In genomic region chr5:42656460-42656859, GRCm38 (mm10) we compare ENCODE assay signal across 17 mouse cellular contexts.
DNase-seq lines count a peak whose midpoint lies in the region; ATAC-seq and TF ChIP-seq lines count a peak whose summit lies in the region.
"Had no signal": no experiment of that assay in that cellular context is flagged by ENCODE, and none has a peak within 500 bp of the region (broad histone marks: within the 10 kb centered on the region; RNA-seq: fewer than 3 reads in every experiment).

No protein-coding gene starts in this region.

- no peak overlapping the region for H3K27ac ChIP-seq in midbrain, postnatal 0 days (ENCODE audit: low read depth, low read length)
- no peak overlapping the region for H3K27ac ChIP-seq in midbrain, embryonic 10.5 days (replicated peaks)
- no peak overlapping the region for H3K27ac ChIP-seq in hindbrain, embryonic 16.5 days (ENCODE audit: low read depth, low read length)
- H3K27ac ChIP-seq: embryonic facial prominence, embryonic 15.5 days; forebrain, embryonic 10.5 days; liver, embryonic 12.5 days; lung, embryonic 15.5 days; macrophage; midbrain, embryonic 15.5 days had no signal

- H3K27me3 ChIP-seq in midbrain, postnatal 0 days (ENCODE audit: insufficient read depth, low read length), result no peaks in the 10 kb centered on the region
- no peaks in the 10 kb centered on the region for H3K27me3 ChIP-seq in midbrain, embryonic 10.5 days (ENCODE audit: low read depth, poor library complexity, severe bottlenecking)
- no peaks in the 10 kb centered on the region for H3K27me3 ChIP-seq in hindbrain, embryonic 16.5 days (replicated peaks; ENCODE audit: control insufficient read depth, insufficient read depth, low read length)
- H3K27me3 ChIP-seq: embryonic facial prominence, embryonic 15.5 days; liver, embryonic 12.5 days; lung, embryonic 15.5 days; midbrain, embryonic 15.5 days had no signal

- no peaks in the 10 kb centered on the region for H3K9me3 ChIP-seq in midbrain, postnatal 0 days (ENCODE audit: low read length)
- H3K9me3 ChIP-seq in midbrain, embryonic 10.5 days (replicated peaks), result no peaks in the 10 kb centered on the region
- no peaks in the 10 kb centered on the region for H3K9me3 ChIP-seq in hindbrain, embryonic 16.5 days (ENCODE audit: control insufficient read depth, low read length)
- H3K9me3 ChIP-seq: embryonic facial prominence, embryonic 15.5 days; forebrain, embryonic 10.5 days; liver, embryonic 12.5 days; lung, embryonic 15.5 days; midbrain, embryonic 15.5 days had no signal

- TF ChIP-seq CTCF in midbrain, postnatal 0 days (IDR thresholded peaks at IDR 0.05), result no peak

- DNase-seq in embryo, embryonic 10 days (ENCODE audit: low spot score), result peak; percentile 5
- no peak for DNase-seq in embryo, embryonic 11 days
- peak; percentile 54 for DNase-seq in midbrain, postnatal 0 days (ENCODE audit: low spot score)
- no peak for DNase-seq in midbrain, embryonic 10.5 days (ENCODE audit: low spot score)
- DNase-seq in layer of hippocampus, adult 9-11 months, result no peak
- no peak for DNase-seq in heart, postnatal 4 days
- DNase-seq: gastrocnemius, postnatal 10 days; kidney, adult 2 months; kidney, postnatal 25 days; right cerebral cortex, postnatal 14 days had no signal

- no peak for ATAC-seq in midbrain, postnatal 0 days (ENCODE audit: low FRiP score)
- peak; percentile 76 for ATAC-seq in hindbrain, embryonic 16.5 days
- ATAC-seq: liver, embryonic 12.5 days; midbrain, embryonic 15.5 days had no signal

- no peak overlapping the region for H3K4me3 ChIP-seq in midbrain, postnatal 0 days (ENCODE audit: low read depth, low read length)
- no peak overlapping the region for H3K4me3 ChIP-seq in midbrain, embryonic 10.5 days
- no peak overlapping the region for H3K4me3 ChIP-seq in hindbrain, embryonic 16.5 days (ENCODE audit: low read length)
- H3K4me3 ChIP-seq: embryonic facial prominence, embryonic 15.5 days; forebrain, embryonic 10.5 days; liver, embryonic 12.5 days; lung, embryonic 15.5 days; midbrain, embryonic 15.5 days had no signal

- H3K36me3 ChIP-seq in midbrain, postnatal 0 days (ENCODE audit: insufficient read depth, low read length), result no peaks in the 10 kb centered on the region
- no peaks in the 10 kb centered on the region for H3K36me3 ChIP-seq in midbrain, embryonic 10.5 days
- no peaks in the 10 kb centered on the region for H3K36me3 ChIP-seq in hindbrain, embryonic 16.5 days (ENCODE audit: control insufficient read depth, insufficient read depth, low read length)
- H3K36me3 ChIP-seq: embryonic facial prominence, embryonic 15.5 days; forebrain, embryonic 10.5 days; liver, embryonic 12.5 days; lung, embryonic 15.5 days; midbrain, embryonic 15.5 days had no signal

- H3K9ac ChIP-seq in midbrain, postnatal 0 days (replicated peaks; ENCODE audit: low read length, poor library complexity, severe bottlenecking), result no peak overlapping the region
- H3K9ac ChIP-seq in hindbrain, embryonic 16.5 days (ENCODE audit: low read depth, low read length), result no peak overlapping the region
- H3K9ac ChIP-seq: embryonic facial prominence, embryonic 15.5 days; liver, embryonic 12.5 days; lung, embryonic 15.5 days; midbrain, embryonic 15.5 days had no signal

- no peaks in the 10 kb centered on the region for H3K4me1 ChIP-seq in midbrain, postnatal 0 days (ENCODE audit: insufficient read depth, low read length)
- H3K4me1 ChIP-seq in midbrain, embryonic 10.5 days, result peaks cover 4% of the 10 kb centered on the region
- no peaks in the 10 kb centered on the region for H3K4me1 ChIP-seq in hindbrain, embryonic 16.5 days (ENCODE audit: control insufficient read depth, insufficient read depth, low read depth, low read length)
- H3K4me1 ChIP-seq: embryonic facial prominence, embryonic 15.5 days; forebrain, embryonic 10.5 days; liver, embryonic 12.5 days; lung, embryonic 15.5 days; midbrain, embryonic 15.5 days had no signal

- no peak overlapping the region for H3K4me2 ChIP-seq in midbrain, postnatal 0 days (ENCODE audit: low read depth, low read length, poor library complexity, severe bottlenecking)
- H3K4me2 ChIP-seq in hindbrain, embryonic 16.5 days (ENCODE audit: low read length), result no peak overlapping the region
- H3K4me2 ChIP-seq: embryonic facial prominence, embryonic 15.5 days; liver, embryonic 12.5 days; lung, embryonic 15.5 days; midbrain, embryonic 15.5 days had no signal

- 61% methylated on average over 3 of the region's 3 CpGs for WGBS in midbrain, postnatal 0 days
- WGBS in midbrain, embryonic 10.5 days, result 74% methylated on average over 3 of the region's 3 CpGs
- WGBS in hindbrain, embryonic 16.5 days, result 52% methylated on average over 3 of the region's 3 CpGs

Comparison
In these comparisons a context has a peak if more than half of its experiments do, and no peak if none do; other contexts are left out.
1. DNase-seq: peak in embryo, embryonic 10 days (single experiment) and midbrain, postnatal 0 days (single experiment); none in embryo, embryonic 11 days (single experiment), midbrain, embryonic 10.5 days (single experiment), layer of hippocampus, adult 9-11 months (single experiment) and heart, postnatal 4 days (single experiment).